In genomic region chr2:127889979-127890378, GRCm38 (mm10) we compare ENCODE assay signal across 16 mouse cellular contexts. TPM values are rescaled to one million over a fixed set of nuclear protein-coding genes. Genes with fewer than 3 reads are reported as not detected.
A peak's percentile ranks its signal among the peaks of the same experiment; 100 is the strongest.
DNase-seq lines count a peak whose midpoint lies in the region; ATAC-seq and TF ChIP-seq lines count a peak whose summit lies in the region.
"Had no signal": no experiment of that assay in that cellular context is flagged by ENCODE, and none has a peak within 500 bp of the region (broad histone marks: within the 10 kb centered on the region; RNA-seq: fewer than 3 reads in every experiment).

No protein-coding gene starts in this region.

- H3K27ac ChIP-seq in lung, embryonic 14.5 days (ENCODE audit: low read depth) = peak overlapping the region; percentile 4; the same call in 1 of the 2 replicates
- no peak overlapping the region for H3K27ac ChIP-seq in intestine, embryonic 15.5 days
- peak overlapping the region; percentile 75 for H3K27ac ChIP-seq in small intestine, adult 2 months (ENCODE audit: insufficient read depth, low read depth, low read length)
- H3K27ac ChIP-seq in hindbrain, postnatal 0 days = no peak overlapping the region
- H3K27ac ChIP-seq: embryonic facial prominence, embryonic 10.5 days; forebrain, embryonic 13.5 days; heart, adult 2 months; heart, embryonic 15.5 days; hindbrain, embryonic 10.5 days; hindbrain, embryonic 14.5 days had no signal

- no peaks in the 10 kb centered on the region for H3K36me3 ChIP-seq in lung, embryonic 14.5 days (ENCODE audit: insufficient read depth)
- H3K36me3 ChIP-seq in intestine, embryonic 15.5 days = no peaks in the 10 kb centered on the region
- no peaks in the 10 kb centered on the region for H3K36me3 ChIP-seq in small intestine, adult 2 months (ENCODE audit: control insufficient read depth, insufficient read depth, low read length)
- no peaks in the 10 kb centered on the region for H3K36me3 ChIP-seq in hindbrain, postnatal 0 days (ENCODE audit: insufficient read depth, low read length)
- H3K36me3 ChIP-seq: embryonic facial prominence, embryonic 10.5 days; heart, embryonic 15.5 days; hindbrain, embryonic 10.5 days had no signal

- ATAC-seq in lung, embryonic 14.5 days (ENCODE audit: insufficient read depth) = no peak
- ATAC-seq in intestine, embryonic 15.5 days = 0 out of 2 replicates have a peak, but pooled peaks have one; percentile 14
- ATAC-seq in cerebellum, adult (ENCODE audit: insufficient number of reproducible peaks, low FRiP score, low TSS enrichment) = no peak
- ATAC-seq in hindbrain, postnatal 0 days = no peak

- WGBS in lung, embryonic 14.5 days = 69% methylated on average over 5 of the region's 5 CpGs
- 80% methylated on average over 5 of the region's 5 CpGs for WGBS in intestine, embryonic 15.5 days
- 40% methylated on average over 5 of the region's 5 CpGs for WGBS in small intestine, adult 2 months
- 96% methylated on average over 5 of the region's 5 CpGs for WGBS in hindbrain, postnatal 0 days

- TF ChIP-seq POLR2A in small intestine, adult 2 months (IDR thresholded peaks at IDR 0.05; ENCODE audit: low read depth, low read length) = no peak

- no peak overlapping the region for H3K9ac ChIP-seq in lung, embryonic 14.5 days
- no peak overlapping the region for H3K9ac ChIP-seq in intestine, embryonic 15.5 days
- H3K9ac ChIP-seq in hindbrain, postnatal 0 days (replicated peaks; ENCODE audit: low read length) = no peak overlapping the region
- H3K9ac ChIP-seq: forebrain, embryonic 13.5 days; heart, embryonic 15.5 days; hindbrain, embryonic 14.5 days had no signal

- peak; percentile 11 for DNase-seq in lung, embryonic 14.5 days
- DNase-seq in lung, adult 18-20 months = no peak
- DNase-seq in MEL-GATA-1-ER (ENCODE audit: extremely low read depth, low read depth) = peak; percentile 44
- no peak for DNase-seq in heart, postnatal 36 days
- no peak for DNase-seq in hindbrain, postnatal 0 days (ENCODE audit: low spot score)

- H3K4me3 ChIP-seq in lung, embryonic 14.5 days (ENCODE audit: low read depth, low read length) = no peak overlapping the region
- no peak overlapping the region for H3K4me3 ChIP-seq in intestine, embryonic 15.5 days (replicated peaks)
- no peak overlapping the region for H3K4me3 ChIP-seq in small intestine, adult 2 months (ENCODE audit: low read depth, low read length)
- H3K4me3 ChIP-seq in hindbrain, postnatal 0 days (ENCODE audit: low read length) = no peak overlapping the region
- H3K4me3 ChIP-seq: embryonic facial prominence, embryonic 10.5 days; forebrain, embryonic 13.5 days; heart, adult 2 months; heart, embryonic 15.5 days; hindbrain, embryonic 10.5 days had no signal

- no peaks in the 10 kb centered on the region for H3K9me3 ChIP-seq in lung, embryonic 14.5 days (ENCODE audit: low read depth, low read length)
- no peaks in the 10 kb centered on the region for H3K9me3 ChIP-seq in intestine, embryonic 15.5 days
- H3K9me3 ChIP-seq in hindbrain, postnatal 0 days (ENCODE audit: low read length) = no peaks in the 10 kb centered on the region
- H3K9me3 ChIP-seq: embryonic facial prominence, embryonic 10.5 days; forebrain, embryonic 13.5 days; heart, embryonic 15.5 days; hindbrain, embryonic 10.5 days had no signal

- no peak overlapping the region for H3K4me2 ChIP-seq in lung, embryonic 14.5 days
- no peak overlapping the region for H3K4me2 ChIP-seq in intestine, embryonic 15.5 days (replicated peaks)
- no peak overlapping the region for H3K4me2 ChIP-seq in hindbrain, postnatal 0 days (ENCODE audit: low read depth, low read length)
- H3K4me2 ChIP-seq: forebrain, embryonic 13.5 days; heart, embryonic 11.5 days; heart, embryonic 15.5 days; hindbrain, embryonic 14.5 days had no signal

- H3K27me3 ChIP-seq in lung, embryonic 14.5 days (ENCODE audit: insufficient read depth, low read length) = no peaks in the 10 kb centered on the region
- peaks cover 11% of the 10 kb centered on the region; the same call in 1 of the 2 replicates for H3K27me3 ChIP-seq in intestine, embryonic 15.5 days (replicated peaks)
- no peaks in the 10 kb centered on the region for H3K27me3 ChIP-seq in small intestine, adult 2 months (ENCODE audit: control insufficient read depth, insufficient read depth, low read length)
- H3K27me3 ChIP-seq in hindbrain, postnatal 0 days (ENCODE audit: insufficient read depth, low read length) = peaks cover 5% of the 10 kb centered on the region; the same call in 1 of the 2 replicates
- H3K27me3 ChIP-seq: forebrain, embryonic 13.5 days had no signal

- intact Hi-C loops in heart, postnatal 36 days (cut with DNase I) = loop anchor here (1.0 to 2.0 kb wide), 4 partner anchors 235 to 683 kb away; no protein-coding TSS in a partner anchor

- no peak for TF ChIP-seq CTCF in lung, embryonic 14.5 days (IDR thresholded peaks at IDR 0.05; ENCODE audit: low read depth)
- no peak for TF ChIP-seq CTCF in small intestine, adult 2 months (IDR thresholded peaks at IDR 0.05; ENCODE audit: extremely low read depth, insufficient read length, insufficient replicate concordance, low read depth, low read length)
- no peak for TF ChIP-seq CTCF in hindbrain, postnatal 0 days (IDR thresholded peaks at IDR 0.05; ENCODE audit: low read depth)

- peaks cover 12% of the 10 kb centered on the region; the same call in 1 of the 2 replicates for H3K4me1 ChIP-seq in lung, embryonic 14.5 days (ENCODE audit: insufficient read depth)
- 0 out of 2 replicates have a peak, but pooled peaks cover 3% of the 10 kb centered on the region for H3K4me1 ChIP-seq in intestine, embryonic 15.5 days (replicated peaks)
- H3K4me1 ChIP-seq in small intestine, adult 2 months (ENCODE audit: control insufficient read depth, insufficient read depth, insufficient read length, low read length) = peaks cover 14% of the 10 kb centered on the region; the same call in 1 of the 2 replicates
- no peaks in the 10 kb centered on the region for H3K4me1 ChIP-seq in hindbrain, postnatal 0 days (ENCODE audit: insufficient read depth, low read length)
- H3K4me1 ChIP-seq: forebrain, embryonic 13.5 days had no signal

RNA-seq across cellular contexts. Expression of gene Acoxl, which starts 51.3 kb away (rescaled TPM):
- 0.20 and 0.30 TPM in 2 replicates for polyA plus RNA-seq in lung, embryonic 14.5 days (2014; fragmentation: Nextera tagmentation; extraction: Ambion mirVana)
- 0.09 and 0.20 TPM in 2 replicates for polyA plus RNA-seq in intestine, embryonic 15.5 days (2015; fragmentation: Nextera tagmentation; extraction: Ambion mirVana)
- 0.11 and 0.23 TPM in 2 replicates for polyA plus RNA-seq in small intestine, adult 2 months (2012; rRNA removed)
- not detected for total RNA-seq in heart, postnatal 36 days (2021)
- total RNA-seq in hindbrain, postnatal 0 days (2014; rRNA removed) = 0.47 TPM in 1 of 2 replicates, not detected in the other
- polyA plus RNA-seq in hindbrain, postnatal 0 days (2015; fragmentation: Nextera tagmentation; extraction: Ambion mirVana) = 0.19 and 0.29 TPM in 2 replicates
- total RNA-seq: heart, adult 2 months; heart, postnatal 14 days had no signal
- polyA plus RNA-seq: forebrain, embryonic 13.5 days; hindbrain, embryonic 14.5 days had no signal

RNA-seq across cellular contexts. Expression of gene Bub1, which starts 58.3 kb away (rescaled TPM):
- 43.6 and 44.5 TPM in 2 replicates for polyA plus RNA-seq in lung, embryonic 14.5 days (2014; fragmentation: Nextera tagmentation; extraction: Ambion mirVana)
- polyA plus RNA-seq in intestine, embryonic 15.5 days (2015; fragmentation: Nextera tagmentation; extraction: Ambion mirVana) = 36.5 and 43.4 TPM in 2 replicates
- 0.18 and 0.38 TPM in 2 replicates for polyA plus RNA-seq in small intestine, adult 2 months (2012; rRNA removed)
- under 1 TPM; 0.30 to 0.50 TPM for total RNA-seq in heart, postnatal 36 days (2021)
- 5.5 and 9.1 TPM in 2 replicates for total RNA-seq in hindbrain, postnatal 0 days (2014; rRNA removed)
- 6.2 and 7.5 TPM in 2 replicates for polyA plus RNA-seq in hindbrain, postnatal 0 days (2015; fragmentation: Nextera tagmentation; extraction: Ambion mirVana)

Comparison
In these comparisons a context has a peak if more than half of its experiments do, and no peak if none do; other contexts are left out.
1. DNase-seq: peak in lung, embryonic 14.5 days (single experiment) and MEL-GATA-1-ER (single experiment); none in lung, adult 18-20 months (0 of 2), heart, postnatal 36 days (0 of 2) and hindbrain, postnatal 0 days (single experiment).
2. H3K27ac ChIP-seq: peak in lung, embryonic 14.5 days (single experiment) and small intestine, adult 2 months (single experiment); none in intestine, embryonic 15.5 days (single experiment) and hindbrain, postnatal 0 days (single experiment).